Mouse (Mus musculus) bone marrow, adult 2 months (tissue): ENCODE results near the gene Nrap. TPM values are rescaled to one million over a fixed set of nuclear protein-coding genes. Genes with fewer than 3 reads are reported as not detected.
A peak's percentile ranks its signal among the peaks of the same experiment; 100 is the strongest.
"Not testable (repeated sequence)": the region's sequence is repeated elsewhere in the genome, so short reads cannot be mapped to it uniquely, and the experiment has no call there.

Experiments used
- H3K27ac ChIP-seq: fragments of 200-500 bp; 2 replicates; pipeline ENCODE4 v1.5.1; 2012; ENCODE audit warnings: low read depth, mild to moderate bottlenecking, control low read depth, inconsistent platforms, low read length; ENCODE audit not compliant: control insufficient read depth, poor library complexity, insufficient read depth
- H3K4me1 ChIP-seq: fragments of 200-500 bp; 2 replicates; pipeline ENCODE4 v1.6.1; 2011; ENCODE audit warnings: low read length; ENCODE audit not compliant: control insufficient read depth, insufficient read depth
- H3K4me3 ChIP-seq: fragments of 200-500 bp; replicated peaks from 2 replicates; pipeline ENCODE3; 2011; ENCODE audit warnings: mild to moderate bottlenecking, low read depth, low read length, control low read depth; ENCODE audit not compliant: control insufficient read depth
- CTCF ChIP-seq: fragments of 200-500 bp; IDR thresholded peaks from 2 replicates; pipeline ENCODE4 v1.5.1; 2011; ENCODE audit warnings: low read length, control low read depth; ENCODE audit not compliant: control insufficient read depth, insufficient read depth
- POLR2A ChIP-seq: fragments of 200-500 bp; IDR thresholded peaks from 2 replicates; pipeline ENCODE4 v1.6.1; 2011; ENCODE audit warnings: low read depth, mild to moderate bottlenecking, control low read depth, low read length, borderline replicate concordance; ENCODE audit not compliant: control insufficient read depth
- WGBS: fragments of 180-500 bp; shearing (Covaris S2); methylation state at CpG from one replicate; pipeline ENCODE4 v1.1.7; 2018; 5-methylcytosine and 5-hydroxymethylcytosine counted together
- polyA plus RNA-seq: library from polyadenylated mRNA; stranded (reverse); fragments of >200 nt; gene quantifications from 2 replicates; pipeline ENCODE4 v1.2.4, GENCODE M21; 2011; ENCODE audit warnings: low replicate concordance; ENCODE audit not compliant: missing spikeins, insufficient read depth, insufficient read length

The Nrap gene
- polyA plus RNA-seq, 1 experiment: 0.52 TPM

DNA sequence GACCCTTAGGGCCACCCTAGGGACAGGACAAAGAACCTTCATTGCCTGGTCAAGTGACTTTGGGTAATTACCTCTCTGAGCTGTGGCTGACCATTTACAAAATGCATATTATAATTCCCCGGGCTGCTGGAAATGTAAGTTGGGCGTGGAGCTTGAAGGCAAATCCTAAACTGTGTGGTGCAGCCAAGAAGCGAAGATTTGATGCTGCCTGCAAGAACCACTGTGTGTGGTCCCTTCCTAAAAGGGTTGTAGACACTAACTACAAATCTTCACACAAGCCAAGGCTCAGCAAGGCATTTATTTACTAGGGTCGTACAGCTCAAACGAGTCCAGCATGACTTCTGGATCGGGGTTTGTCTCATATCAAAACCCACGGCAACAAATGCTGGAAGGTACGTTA lies 25.3 kb downstream of the Nrap start:
- Histone ChIP-seq H3K27ac (no peak overlapping the region), H3K4me3 (no peak overlapping the region), H3K4me1 (no peaks in the 10 kb centered on the region)
- no peak for TF ChIP-seq CTCF
- no peak for TF ChIP-seq POLR2A
- 87% methylated on average over 8 of the region's 8 CpGs for WGBS

DNA sequence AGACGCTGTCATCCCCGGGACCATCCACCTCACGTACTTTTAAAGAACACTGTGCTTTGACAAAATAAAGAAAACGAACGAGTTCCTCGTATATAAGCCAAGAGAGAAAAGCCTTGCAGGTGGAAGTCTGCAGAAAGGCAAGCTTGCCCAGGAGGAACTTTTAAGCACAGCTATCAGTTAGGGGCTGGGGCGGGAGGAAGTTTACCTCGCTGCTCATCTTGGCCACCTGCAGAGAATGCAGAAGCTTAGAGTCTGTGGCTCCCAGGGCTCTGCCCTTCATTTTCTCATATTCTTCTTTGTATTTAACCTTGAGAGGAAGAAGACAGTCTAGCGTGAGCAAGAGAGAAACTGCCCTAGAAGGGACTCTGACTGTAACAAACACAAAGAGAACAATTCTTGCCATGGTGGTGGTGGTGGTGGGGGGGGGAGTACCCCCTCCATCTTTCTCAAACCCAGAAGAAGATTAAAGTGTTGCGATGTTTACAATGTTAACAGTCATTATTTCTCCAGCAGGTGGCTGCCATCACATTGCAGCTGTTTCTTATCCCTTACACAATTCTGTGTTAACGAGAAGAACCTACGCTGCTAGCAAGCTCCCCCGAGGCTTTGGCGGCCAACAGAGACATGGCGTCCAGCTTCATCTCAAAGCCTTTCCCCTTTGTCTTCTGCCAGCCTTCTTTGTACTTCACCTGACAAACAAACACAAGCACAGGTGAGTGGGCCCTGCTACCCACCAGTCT lies 25.9 kb downstream of the Nrap start:
- TF ChIP-seq CTCF (no peak), POLR2A (no peak)
- WGBS: 55% methylated on average over 15 of the region's 15 CpGs
- no peak overlapping the region for H3K4me3 ChIP-seq

DNA sequence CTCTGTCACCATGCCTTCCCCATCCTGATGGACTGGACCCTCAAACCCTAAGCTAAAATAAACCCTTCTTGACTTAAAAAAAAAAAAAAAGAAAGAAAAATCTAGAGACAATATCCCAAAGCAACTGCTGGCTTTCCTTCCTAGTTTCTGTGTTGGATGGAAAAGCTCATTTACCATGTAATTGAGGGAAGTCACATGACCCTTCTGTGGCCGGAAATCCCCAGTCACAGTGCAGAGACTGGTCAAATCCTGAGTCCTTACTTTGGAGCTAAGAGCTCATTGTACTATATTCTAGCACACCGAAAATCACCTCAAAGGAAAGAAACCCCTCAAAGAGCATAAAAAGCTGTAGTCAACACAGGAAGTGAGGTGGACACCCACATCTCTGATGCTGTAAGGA lies 30.9 kb downstream of the Nrap start:
- TF ChIP-seq CTCF (no peak), POLR2A (no peak)
- no peak overlapping the region for H3K4me3 ChIP-seq
- 24% methylated on average over 2 of the region's 2 CpGs for WGBS

More for the DNA sequence above, 25.9 kb downstream of the Nrap start:
- Histone ChIP-seq H3K27ac (no peak overlapping the region), H3K4me1 (no peaks in the 10 kb centered on the region)

DNA sequence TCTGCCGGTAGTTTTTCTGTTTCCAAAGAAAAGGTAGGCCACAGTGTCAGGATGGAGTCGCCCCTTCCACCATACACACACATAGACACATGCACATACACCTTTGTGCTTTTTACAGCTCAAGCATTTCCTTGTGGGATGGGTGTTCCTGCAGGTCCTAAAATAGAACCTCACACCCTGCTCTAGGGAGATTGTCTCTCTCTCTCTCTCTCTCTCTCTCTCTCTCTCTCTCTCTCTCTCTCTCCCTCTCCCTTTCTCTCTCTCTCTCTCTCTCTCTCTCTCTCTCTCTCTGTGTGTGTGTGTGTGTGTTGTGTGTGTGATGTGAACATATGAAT lies 32.5 kb downstream of the Nrap start:
- 64% methylated on average over 2 of the region's 2 CpGs for WGBS
- H3K27ac ChIP-seq, H3K4me3 ChIP-seq, H3K4me1 ChIP-seq: not testable (repeated sequence)

More for the DNA sequence above, 30.9 kb downstream of the Nrap start:
- Histone ChIP-seq H3K27ac (no peak overlapping the region), H3K4me1 (no peaks in the 10 kb centered on the region)

DNA sequence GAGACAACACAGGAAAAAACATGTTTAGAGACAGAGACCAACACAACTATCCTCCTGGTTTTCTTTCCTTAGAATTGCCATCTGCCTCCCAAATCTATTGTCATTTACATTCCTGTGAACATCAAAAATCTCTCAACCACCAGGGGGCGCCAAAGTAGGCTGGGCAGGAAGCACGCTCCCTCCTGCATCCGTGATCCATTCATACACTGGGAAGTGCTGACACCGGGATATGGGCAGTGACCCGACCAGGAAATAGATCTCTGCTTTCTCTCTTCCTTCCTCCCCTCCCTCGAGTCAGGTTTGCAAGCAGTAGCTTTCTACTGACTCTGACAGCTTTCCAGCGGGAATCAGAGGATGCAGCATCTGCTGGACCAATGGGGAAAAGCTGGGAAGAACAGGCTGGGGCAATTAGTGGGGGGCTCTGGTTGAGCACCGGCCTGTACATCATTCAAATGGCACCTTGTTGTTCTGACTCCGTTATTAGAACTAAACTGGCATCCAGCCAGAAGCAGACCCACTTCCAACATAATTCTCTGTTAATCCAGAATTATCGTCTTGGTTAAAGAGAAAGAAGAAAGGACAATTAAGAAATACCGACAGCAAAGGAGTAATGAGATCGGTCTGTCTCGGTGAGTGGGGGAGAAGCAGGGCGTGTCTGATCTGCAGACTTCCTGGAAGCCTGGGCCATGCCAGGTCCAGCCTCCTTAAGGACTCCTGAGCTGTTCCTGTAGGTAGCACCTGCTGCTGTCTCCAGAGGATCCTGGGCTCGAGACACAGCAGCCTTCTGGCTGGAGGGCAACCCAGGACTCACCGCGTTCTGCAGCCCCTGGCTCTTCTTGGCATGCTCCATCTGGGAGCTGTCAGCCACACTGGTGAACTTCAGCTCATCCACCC lies 33.1 kb downstream of the Nrap start:
- 37% methylated on average over 17 of the region's 17 CpGs for WGBS
- TF ChIP-seq POLR2A (no peak), CTCF (peak; percentile 78; the same call in 1 of the 2 replicates)
- H3K27ac ChIP-seq: no peak overlapping the region
- H3K4me3 ChIP-seq: no peak overlapping the region
- H3K4me1 ChIP-seq: no peaks in the 10 kb centered on the region

DNA sequence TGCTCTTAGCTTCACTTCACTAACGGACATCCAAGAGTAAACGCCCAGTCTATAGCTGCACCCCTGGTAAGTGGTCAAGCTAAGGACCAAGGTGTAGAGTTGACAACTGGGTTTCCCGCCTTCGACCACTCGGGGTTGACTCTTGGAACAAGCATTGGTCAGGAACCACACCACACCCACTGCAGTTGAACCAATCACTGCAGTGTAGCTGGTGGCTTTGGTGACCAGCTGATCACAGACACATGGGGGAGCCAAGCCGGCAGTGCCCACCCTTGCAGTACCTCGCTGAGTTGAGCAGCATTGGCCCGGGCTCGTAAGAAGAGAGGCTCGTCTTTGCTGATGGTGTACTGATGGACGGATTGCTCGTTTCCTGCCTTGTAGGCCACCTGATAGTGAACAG lies 34.6 kb downstream of the Nrap start:
- 85% methylated on average over 12 of the region's 12 CpGs for WGBS
- H3K27ac ChIP-seq: no peak overlapping the region
- H3K4me3 ChIP-seq: no peak overlapping the region
- no peaks in the 10 kb centered on the region for H3K4me1 ChIP-seq
- TF ChIP-seq POLR2A (no peak), CTCF (no peak)

DNA sequence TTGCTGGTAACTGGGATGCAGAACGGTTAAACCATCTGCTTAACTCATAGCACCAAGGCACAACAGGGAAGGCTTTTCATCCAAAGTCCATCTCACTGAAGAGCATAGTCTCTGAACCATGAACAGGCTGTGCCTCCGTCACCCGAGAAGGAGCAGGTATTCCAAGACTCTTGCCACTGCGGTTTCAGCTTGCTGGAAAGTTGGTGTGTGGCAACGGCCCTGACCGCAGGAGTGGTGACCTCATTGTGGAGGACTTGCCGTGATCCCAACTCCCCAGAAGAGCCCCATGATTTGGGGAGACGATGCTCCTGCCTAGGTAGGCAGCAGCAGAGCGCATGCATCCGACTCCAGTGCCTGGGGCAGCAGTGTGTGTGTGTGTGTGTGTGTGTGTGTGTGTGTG lies 36.1 kb downstream of the Nrap start:
- no peak overlapping the region for H3K4me3 ChIP-seq
- peak overlapping the region; percentile 13; the same call in 1 of the 2 replicates for H3K27ac ChIP-seq
- 83% methylated on average over 10 of the region's 10 CpGs for WGBS
- no peak for TF ChIP-seq POLR2A
- H3K4me1 ChIP-seq: no peaks in the 10 kb centered on the region

DNA sequence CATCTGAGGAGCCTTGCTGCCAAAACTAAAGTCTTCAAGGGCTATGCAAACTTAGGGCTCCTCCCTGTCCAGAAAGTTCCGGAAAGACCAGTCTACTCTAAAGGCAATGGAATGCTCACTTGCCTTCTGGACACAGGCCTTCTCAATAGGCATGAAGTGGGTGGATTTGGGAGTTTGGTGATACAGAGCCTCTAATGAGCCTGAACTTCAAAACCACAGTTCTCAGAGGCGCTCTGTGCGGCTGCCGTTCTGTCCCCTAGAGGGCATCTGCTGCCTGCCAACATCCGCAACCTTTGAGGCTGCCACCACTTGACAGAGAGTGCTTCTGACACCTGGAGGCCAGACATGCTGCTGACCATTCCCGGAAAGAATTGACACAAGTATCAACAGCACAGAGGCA lies 40.5 kb downstream of the Nrap start:
- TF ChIP-seq CTCF (peak; percentile 42), POLR2A (no peak)
- WGBS: 21% methylated on average over 6 of the region's 6 CpGs
- Histone ChIP-seq H3K4me1 (no peaks in the 10 kb centered on the region), H3K27ac (no peak overlapping the region), H3K4me3 (no peak overlapping the region)

DNA sequence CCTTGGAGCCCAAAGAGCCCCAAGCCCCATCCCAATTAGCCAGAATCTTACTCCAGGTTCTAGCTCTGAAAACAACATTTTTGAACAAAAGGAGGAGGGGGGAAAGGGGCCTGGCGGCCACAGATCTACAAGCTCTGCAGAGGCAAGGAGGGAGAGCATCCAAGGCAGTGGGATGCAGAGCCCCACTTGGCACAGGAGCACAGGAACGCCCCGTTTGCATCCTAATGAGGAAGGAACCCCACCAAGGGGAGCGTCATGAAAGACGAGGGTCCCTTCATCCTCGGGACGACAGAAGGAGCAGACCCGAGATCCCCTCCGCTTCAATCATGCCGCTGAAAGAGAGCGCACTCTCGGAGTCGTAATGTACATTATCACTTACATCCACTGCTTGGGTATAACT lies 43.1 kb downstream of the Nrap start:
- 59% methylated on average over 13 of the region's 13 CpGs for WGBS
- no peak for TF ChIP-seq POLR2A
- TF ChIP-seq CTCF: no peak
- Histone ChIP-seq H3K4me3 (no peak overlapping the region), H3K27ac (no peak overlapping the region), H3K4me1 (no peaks in the 10 kb centered on the region)
